Mouse (Mus musculus) lung, postnatal 10 days (tissue): ENCODE measurements around the gene Ppp1r12b.

Source experiments
- DNase-seq: peaks from one replicate; pipeline ENCODE4 v3.0.0; 2021

Gene Ppp1r12b

GRCm38 (mm10) chr1:134757230-134757629 is 198.5 kb downstream of the Ppp1r12b start:
- no peak for DNase-seq

- no peak for DNase-seq
Observed at GRCm38 (mm10) chr1:134756190-134756873, 199.4 kb downstream of the Ppp1r12b start.

- DNase-seq, result peak; percentile 52
Observed at GRCm38 (mm10) chr1:134755548-134756189, 200.1 kb downstream of the Ppp1r12b start.

GRCm38 (mm10) chr1:134754818-134755217 is 200.9 kb downstream of the Ppp1r12b start:
- DNase-seq, result no peak

GRCm38 (mm10) chr1:134753751-134754630 is 201.8 kb downstream of the Ppp1r12b start:
- peak; percentile 85 for DNase-seq

- no peak for DNase-seq
Observed at GRCm38 (mm10) chr1:134752447-134752846, 203.3 kb downstream of the Ppp1r12b start.

GRCm38 (mm10) chr1:134749889-134750288 is 205.9 kb downstream of the Ppp1r12b start:
- DNase-seq, result peak; percentile 71

- DNase-seq, result peak; percentile 76
Observed at GRCm38 (mm10) chr1:134747236-134748174, 208.2 kb downstream of the Ppp1r12b start.

- DNase-seq, result peak; percentile 50
Observed at GRCm38 (mm10) chr1:134745648-134746047, 210.1 kb downstream of the Ppp1r12b start.

- peak; percentile 75 for DNase-seq
Observed at GRCm38 (mm10) chr1:134741946-134742661, 213.6 kb downstream of the Ppp1r12b start.

- peak; percentile 60 for DNase-seq
Observed at GRCm38 (mm10) chr1:134741433-134741832, 214.3 kb downstream of the Ppp1r12b start.

GRCm38 (mm10) chr1:134737463-134737862 is 218.3 kb downstream of the Ppp1r12b start:
- no peak for DNase-seq

- no peak for DNase-seq
Observed at GRCm38 (mm10) chr1:134733659-134734058, 222.1 kb downstream of the Ppp1r12b start.

GRCm38 (mm10) chr1:134727256-134727655 is 228.5 kb downstream of the Ppp1r12b start:
- peak; percentile 18 for DNase-seq

GRCm38 (mm10) chr1:134726480-134726879 is 229.3 kb downstream of the Ppp1r12b start:
- DNase-seq, result no peak

GRCm38 (mm10) chr1:134725276-134725675 is 230.5 kb downstream of the Ppp1r12b start:
- peak; percentile 74 for DNase-seq

- DNase-seq, result no peak
Observed at GRCm38 (mm10) chr1:134722891-134723290, 232.9 kb downstream of the Ppp1r12b start.

GRCm38 (mm10) chr1:134721486-134721885 is 234.3 kb downstream of the Ppp1r12b start:
- no peak for DNase-seq

GRCm38 (mm10) chr1:134719718-134720304 is 235.9 kb downstream of the Ppp1r12b start:
- DNase-seq, result no peak

- DNase-seq, result no peak
Observed at GRCm38 (mm10) chr1:134715092-134715491, 240.7 kb downstream of the Ppp1r12b start.

GRCm38 (mm10) chr1:134714166-134714565 is 241.6 kb downstream of the Ppp1r12b start:
- no peak for DNase-seq
